Mouse (Mus musculus) ES-E14 (cell line): ENCODE results near the gene Cgnl1. TPM values are rescaled to one million over a fixed set of nuclear protein-coding genes. Genes with fewer than 3 reads are reported as not detected.
A peak's percentile ranks its signal among the peaks of the same experiment; 100 is the strongest.

Source experiments
- DNase-seq: peaks from one replicate; pipeline ENCODE4 v3.0.0-alpha.2; 2013; ENCODE audit warnings: low read depth, low spot score
- H3K27ac ChIP-seq: 2 replicates; pipeline ENCODE4 v1.5.1; 2012; ENCODE audit warnings: low read depth, mild to moderate bottlenecking, low read length, moderate library complexity, mixed read lengths; ENCODE audit not compliant: poor library complexity, insufficient read depth, severe bottlenecking
- H3K36me3 ChIP-seq: 2 replicates; pipeline ENCODE4 v1.6.1; 2012; ENCODE audit warnings: mild to moderate bottlenecking, low read length, moderate library complexity, mixed read lengths; ENCODE audit not compliant: control insufficient read depth, poor library complexity, insufficient read depth, severe bottlenecking
- H3K4me1 ChIP-seq, 2 experiments: fragments of 150-350 bp in 1 of 2; sonication (generic) in 1 of 2; 2 replicates each; pipeline ENCODE4 v1.6.1; 2012; ENCODE audit warnings: low read length in 2 of 2, mild to moderate bottlenecking in 1 of 2, mixed read lengths in 1 of 2; ENCODE audit not compliant: control insufficient read depth in 2 of 2, insufficient read depth in 2 of 2, poor library complexity in 1 of 2
- H3K4me3 ChIP-seq, 2 experiments: fragments of 150-350 bp in 1 of 2; sonication (generic) in 1 of 2; 2 replicates each; pipeline ENCODE4 v1.5.1; 2012; ENCODE audit warnings: low read length in 2 of 2, low read depth in 1 of 2, mild to moderate bottlenecking in 1 of 2, mixed read lengths in 1 of 2; ENCODE audit not compliant: insufficient read depth in 1 of 2, poor library complexity in 1 of 2, severe bottlenecking in 1 of 2
- H3K9ac ChIP-seq: 2 replicates; pipeline ENCODE4 v1.6.1; 2012; ENCODE audit warnings: low read depth, mild to moderate bottlenecking, low read length, mixed read lengths; ENCODE audit not compliant: poor library complexity, insufficient read depth, severe bottlenecking
- H3K9me3 ChIP-seq: fragments of 150-350 bp; sonication (generic); 2 replicates; pipeline ENCODE4 v1.6.1; 2012; ENCODE audit warnings: low read depth, mild to moderate bottlenecking, low read length; ENCODE audit not compliant: control insufficient read depth, insufficient read depth
- CHD2 ChIP-seq: IDR thresholded peaks from 2 replicates; pipeline ENCODE4 v1.6.1; 2014; ENCODE audit warnings: mild to moderate bottlenecking, low read depth, low read length, inconsistent platforms
- HCFC1 ChIP-seq: IDR thresholded peaks from 2 replicates; pipeline ENCODE4 v1.6.1; 2012; ENCODE audit warnings: low read length, inconsistent platforms, borderline replicate concordance; ENCODE audit not compliant: insufficient read depth
- MAFK ChIP-seq: IDR thresholded peaks from 2 replicates; pipeline ENCODE4 v1.6.1; 2014; ENCODE audit warnings: mild to moderate bottlenecking, low read depth, low read length, inconsistent platforms; ENCODE audit not compliant: insufficient read depth
- ZC3H11A ChIP-seq: IDR thresholded peaks from 2 replicates; pipeline ENCODE4 v1.6.1; 2012; ENCODE audit warnings: low read depth, mild to moderate bottlenecking, inconsistent platforms, low read length, borderline replicate concordance
- ZNF384 ChIP-seq: IDR thresholded peaks from 2 replicates; pipeline ENCODE4 v1.6.1; 2012; ENCODE audit warnings: low read depth, low read length, inconsistent platforms
- in situ Hi-C, 2 experiments: fragments of 600-800 bp; cut with MboI; formaldehyde crosslinking; loops; one replicate each; pipeline ENCODE4 v1.15.1; 2025; ENCODE audit warnings: low sequenced_read_pairs in 2 of 2, inconsistent platforms in 1 of 2; ENCODE audit not compliant: unreplicated experiment in 2 of 2
- total RNA-seq: library from RNA; depleted of rRNA; stranded (reverse); fragments of 300-350 nt; gene quantifications from 2 replicates; pipeline ENCODE4 v1.2.3, GENCODE M21; 2012

The Cgnl1 gene
- total RNA-seq, 1 experiment, result 45.9 TPM

- Histone ChIP-seq H3K9me3 (no peaks in the 10 kb centered on the region), H3K36me3 (no peaks in the 10 kb centered on the region; the same call in 1 of the 2 replicates), H3K27ac (no peak overlapping the region), H3K9ac (no peak overlapping the region), H3K4me1 (peaks cover 0 to 20% of the 10 kb centered on the region in 2 experiments; a peak in 2 of 4 replicates), H3K4me3 (no peak overlapping the region)
- DNase-seq, result peak; percentile 68
- 0 out of 2 replicates have a peak, but pooled peaks have one; percentile 30 for TF ChIP-seq ZNF384
- TF ChIP-seq HCFC1, result no peak
- no peak for TF ChIP-seq MAFK
- peak; percentile 49; the same call in 1 of the 2 replicates for TF ChIP-seq ZC3H11A
- TF ChIP-seq CHD2, result no peak
- in situ Hi-C loops, result loop anchor here in 1 of 2 experiments (10.0 kb wide), 1 partner anchor 128 kb away; no protein-coding TSS in a partner anchor
These were observed 936 bp upstream of the Cgnl1 start for GRCm38 (mm10) chr9:71772338-71772737.

- no peaks in the 10 kb centered on the region; the same call in 1 of the 2 replicates for H3K36me3 ChIP-seq
- H3K27ac ChIP-seq, result no peak overlapping the region
- DNase-seq, result no peak
- TF ChIP-seq CHD2 (no peak), ZNF384 (no peak), MAFK (no peak), HCFC1 (no peak), ZC3H11A (no peak)
- in situ Hi-C loops, result loop anchor here in 1 of 2 experiments (10.0 kb wide), 1 partner anchor 126 kb away; no protein-coding TSS in a partner anchor
- H3K4me3 ChIP-seq, result peak overlapping the region; percentile 78 to 88; a peak in 3 of 4 replicates
- H3K9me3 ChIP-seq, result no peaks in the 10 kb centered on the region
- peaks cover 4 to 31% of the 10 kb centered on the region in 2 experiments; a peak in 3 of 4 replicates for H3K4me1 ChIP-seq
- peak overlapping the region; percentile 73; the same call in 1 of the 2 replicates for H3K9ac ChIP-seq
These were observed 918 bp downstream of the Cgnl1 start for GRCm38 (mm10) chr9:71770484-71770883.

GRCm38 (mm10) chr9:71769701-71770100 is 1.7 kb downstream of the Cgnl1 start:
- no peak overlapping the region for H3K27ac ChIP-seq
- H3K4me1 ChIP-seq, result peaks cover 4 to 38% of the 10 kb centered on the region in 2 experiments; a peak in 3 of 4 replicates
- in situ Hi-C loops, result loop anchor here in 1 of 2 experiments (10.0 kb wide), 1 partner anchor 125 kb away; no protein-coding TSS in a partner anchor
- H3K9me3 ChIP-seq, result no peaks in the 10 kb centered on the region
- TF ChIP-seq MAFK (no peak), ZC3H11A (no peak), CHD2 (no peak), ZNF384 (no peak), HCFC1 (no peak)
- H3K4me3 ChIP-seq, result no peak overlapping the region
- no peak for DNase-seq
- no peak overlapping the region for H3K9ac ChIP-seq
- no peaks in the 10 kb centered on the region; the same call in 1 of the 2 replicates for H3K36me3 ChIP-seq

- DNase-seq, result no peak
- in situ Hi-C loops, result no loop called here
- Histone ChIP-seq H3K36me3 (no peaks in the 10 kb centered on the region; the same call in 1 of the 2 replicates), H3K9ac (no peak overlapping the region), H3K4me1 (peaks cover 4 to 46% of the 10 kb centered on the region in 2 experiments), H3K4me3 (no peak overlapping the region), H3K9me3 (no peaks in the 10 kb centered on the region), H3K27ac (no peak overlapping the region)
- no peak for TF ChIP-seq ZC3H11A
- TF ChIP-seq HCFC1, result no peak
- TF ChIP-seq MAFK, result no peak
- TF ChIP-seq CHD2, result no peak
- no peak for TF ChIP-seq ZNF384
These were observed 3.3 kb downstream of the Cgnl1 start for GRCm38 (mm10) chr9:71768119-71768518.
